Mouse (Mus musculus) kidney, postnatal 36 days (tissue): ENCODE results near the gene Naxe.
A peak's percentile ranks its signal among the peaks of the same experiment; 100 is the strongest.

Experiments used
- DNase-seq, 2 experiments: peaks; one replicate each; pipeline ENCODE4 v3.0.0; 2021 to 2022; ENCODE audit warnings: mixed read lengths in 2 of 2

The Naxe gene

GRCm38 (mm10) chr3:88057902-88058696 is at the start of gene Naxe:
Gene Naxe, minus strand, starts transcription at chr3:88058495.
- DNase-seq, result peak; percentile 88 to 91

GRCm38 (mm10) chr3:88106126-88106525 is 47.8 kb upstream of the Naxe start:
- no peak for DNase-seq

- peak; percentile 47 to 48 for DNase-seq
Observed at GRCm38 (mm10) chr3:88102611-88103010, 44.3 kb upstream of the Naxe start.

GRCm38 (mm10) chr3:88102196-88102595 is 43.9 kb upstream of the Naxe start:
- peak in 1 of 2 experiments; percentile 58 for DNase-seq

GRCm38 (mm10) chr3:88101736-88102135 is 43.4 kb upstream of the Naxe start:
- no peak for DNase-seq

GRCm38 (mm10) chr3:88100251-88100650 is 42.0 kb upstream of the Naxe start:
- no peak for DNase-seq

- DNase-seq, result no peak
Observed at GRCm38 (mm10) chr3:88097666-88098065, 39.4 kb upstream of the Naxe start.

GRCm38 (mm10) chr3:88094126-88094525 is 35.8 kb upstream of the Naxe start:
- no peak for DNase-seq

- no peak for DNase-seq
Observed at GRCm38 (mm10) chr3:88090616-88091015, 32.3 kb upstream of the Naxe start.

GRCm38 (mm10) chr3:88090106-88090505 is 31.8 kb upstream of the Naxe start:
- no peak for DNase-seq

- peak; percentile 36 to 56 for DNase-seq
Observed at GRCm38 (mm10) chr3:88087688-88088087, 29.4 kb upstream of the Naxe start.

GRCm38 (mm10) chr3:88085459-88085858 is 27.2 kb upstream of the Naxe start:
- DNase-seq, result no peak

- DNase-seq, result no peak
Observed at GRCm38 (mm10) chr3:88084001-88084400, 25.7 kb upstream of the Naxe start.

GRCm38 (mm10) chr3:88082663-88083062 is 24.4 kb upstream of the Naxe start:
- peak in 1 of 2 experiments; percentile 11 for DNase-seq

GRCm38 (mm10) chr3:88082224-88082618 is 23.9 kb upstream of the Naxe start:
- DNase-seq, result no peak

GRCm38 (mm10) chr3:88081345-88082223 is 23.3 kb upstream of the Naxe start, which contains the start of gene Iqgap3:
Gene Iqgap3, plus strand, starts transcription at chr3:88081971.
- DNase-seq, result peak; percentile 94 to 96

- DNase-seq, result no peak
Observed at GRCm38 (mm10) chr3:88078204-88078603, 19.9 kb upstream of the Naxe start, which contains the start of gene Ttc24. Gene Ttc24, minus strand, starts transcription at chr3:88078304.

GRCm38 (mm10) chr3:88077441-88077840 is 19.1 kb upstream of the Naxe start:
- no peak for DNase-seq

- DNase-seq, result no peak
Observed at GRCm38 (mm10) chr3:88074766-88075165, 16.5 kb upstream of the Naxe start.

GRCm38 (mm10) chr3:88074351-88074750 is 16.1 kb upstream of the Naxe start:
- DNase-seq, result no peak

- no peak for DNase-seq
Observed at GRCm38 (mm10) chr3:88073631-88074030, 15.3 kb upstream of the Naxe start.

GRCm38 (mm10) chr3:88071783-88072182 is 13.5 kb upstream of the Naxe start:
- DNase-seq, result peak; percentile 83 to 91

GRCm38 (mm10) chr3:88068386-88068785 is 10.1 kb upstream of the Naxe start:
- peak in 1 of 2 experiments; percentile 12 for DNase-seq

- DNase-seq, result no peak
Observed at GRCm38 (mm10) chr3:88057030-88057429, 1.3 kb downstream of the Naxe start.
